Mouse (Mus musculus): ENCODE measurements at regions not wholly inside any gene's neighbourhood (a gene's known extent, or its start where the extent isn't known, plus 50 kb on each side); places are given as distances from the start of the nearest gene placed in this dataset.
"Not testable (repeated sequence)": the region's sequence is repeated elsewhere in the genome, so short reads cannot be mapped to it uniquely, and the experiment has no call there.

DNA sequence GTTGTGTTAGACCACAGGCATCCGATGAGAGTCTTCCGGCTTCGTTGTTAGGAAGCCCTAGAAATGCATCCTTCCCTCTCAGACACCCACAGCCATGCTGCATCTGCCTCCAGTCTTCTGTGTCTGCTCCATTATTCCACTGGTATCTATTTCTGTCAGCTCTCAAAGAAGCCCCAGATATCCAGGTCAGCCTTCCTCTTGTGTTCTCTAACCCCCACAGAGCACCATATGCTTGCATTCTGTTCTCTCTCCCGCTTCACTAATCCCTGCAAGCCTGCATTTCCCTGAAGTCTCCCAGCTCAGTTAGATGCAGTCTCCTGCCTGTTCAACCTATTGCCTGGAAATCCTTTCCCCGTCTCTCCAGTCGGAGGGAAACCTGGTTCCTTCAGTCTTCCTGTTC is 53.6 kb upstream of the Wdfy3 start:
- Histone ChIP-seq H3K27ac (ENCODE audit: low read length) (no peak overlapping the region), H3K9ac (replicated peaks; ENCODE audit: low read length) (no peak overlapping the region), H3K27me3 (ENCODE audit: insufficient read depth, low read length) (no peaks in the 10 kb centered on the region), H3K4me2 (replicated peaks; ENCODE audit: low read depth, low read length) (no peak overlapping the region), H3K9me3 (ENCODE audit: low read length) (no peaks in the 10 kb centered on the region), H3K4me1 (ENCODE audit: insufficient read depth, low read length) (no peaks in the 10 kb centered on the region), H3K4me3 (ENCODE audit: low read length) (no peak overlapping the region), H3K36me3 (ENCODE audit: insufficient read depth, low read length) (no peaks in the 10 kb centered on the region)
- ATAC-seq (ENCODE audit: low FRiP score, low TSS enrichment): no peak
- WGBS: 81% methylated on average over 6 of the region's 6 CpGs

DNA sequence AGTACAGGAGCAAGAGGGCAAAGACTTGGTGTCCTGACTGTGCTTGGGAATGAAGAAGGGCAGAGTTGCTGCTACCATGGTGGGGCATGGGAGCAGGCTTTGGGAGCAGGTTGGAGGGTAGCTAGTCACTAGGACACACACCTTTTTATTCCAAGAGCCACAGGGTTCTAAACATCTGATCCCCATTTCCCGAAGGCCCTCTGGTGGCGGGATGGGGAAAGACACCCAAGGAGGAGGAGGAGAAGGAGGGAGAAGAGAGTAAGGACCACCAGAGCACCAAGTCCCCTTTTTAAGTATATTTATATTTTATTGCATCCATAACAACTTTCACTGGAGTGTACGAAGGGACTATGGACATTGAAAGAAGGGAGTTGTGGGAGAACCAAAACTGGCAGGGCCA is 57.0 kb upstream of the Wdfy3 start:
- Histone ChIP-seq H3K36me3 (ENCODE audit: insufficient read depth, low read length) (no peaks in the 10 kb centered on the region), H3K9ac (replicated peaks; ENCODE audit: low read length) (no peak overlapping the region), H3K27me3 (ENCODE audit: insufficient read depth, low read length) (no peaks in the 10 kb centered on the region), H3K4me1 (ENCODE audit: insufficient read depth, low read length) (no peaks in the 10 kb centered on the region), H3K27ac (ENCODE audit: low read length) (no peak overlapping the region), H3K4me2 (replicated peaks; ENCODE audit: low read depth, low read length) (no peak overlapping the region), H3K4me3 (ENCODE audit: low read length) (no peak overlapping the region), H3K9me3 (ENCODE audit: low read length) (no peaks in the 10 kb centered on the region)
- 15% methylated on average over 3 of the region's 3 CpGs for WGBS
- ATAC-seq (ENCODE audit: low FRiP score, low TSS enrichment): no peak

DNA sequence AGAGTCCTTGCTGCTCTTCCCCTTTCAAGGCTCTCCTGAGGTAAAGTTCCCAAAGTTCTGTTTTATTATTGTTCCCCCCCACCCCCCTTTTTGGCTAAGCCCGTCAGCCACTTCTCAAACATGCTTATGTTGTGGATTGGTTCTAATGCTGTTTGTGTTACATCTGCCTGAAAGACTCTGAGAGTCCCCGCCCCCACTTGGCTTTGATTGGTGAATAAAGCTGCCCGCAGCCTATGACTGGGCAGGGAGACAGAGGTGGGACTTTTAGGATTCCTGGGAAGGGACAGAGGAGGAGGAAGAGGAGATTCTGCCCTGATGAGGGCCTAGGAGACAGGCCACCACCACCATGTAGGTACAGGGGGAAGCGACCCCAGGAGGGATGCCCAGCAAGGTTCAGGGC is 78.3 kb upstream of the Wdfy3 start:
- WGBS: 82% methylated on average over 4 of the region's 4 CpGs
- Histone ChIP-seq H3K4me2 (replicated peaks; ENCODE audit: low read depth, low read length) (no peak overlapping the region), H3K27ac (ENCODE audit: low read length) (no peak overlapping the region), H3K4me3 (ENCODE audit: low read length) (no peak overlapping the region), H3K4me1 (ENCODE audit: insufficient read depth, low read length) (no peaks in the 10 kb centered on the region), H3K27me3 (ENCODE audit: insufficient read depth, low read length) (no peaks in the 10 kb centered on the region), H3K9ac (replicated peaks; ENCODE audit: low read length) (no peak overlapping the region), H3K9me3 (ENCODE audit: low read length) (no peaks in the 10 kb centered on the region), H3K36me3 (ENCODE audit: insufficient read depth, low read length) (no peaks in the 10 kb centered on the region)
- no peak for ATAC-seq (ENCODE audit: low FRiP score, low TSS enrichment)

DNA sequence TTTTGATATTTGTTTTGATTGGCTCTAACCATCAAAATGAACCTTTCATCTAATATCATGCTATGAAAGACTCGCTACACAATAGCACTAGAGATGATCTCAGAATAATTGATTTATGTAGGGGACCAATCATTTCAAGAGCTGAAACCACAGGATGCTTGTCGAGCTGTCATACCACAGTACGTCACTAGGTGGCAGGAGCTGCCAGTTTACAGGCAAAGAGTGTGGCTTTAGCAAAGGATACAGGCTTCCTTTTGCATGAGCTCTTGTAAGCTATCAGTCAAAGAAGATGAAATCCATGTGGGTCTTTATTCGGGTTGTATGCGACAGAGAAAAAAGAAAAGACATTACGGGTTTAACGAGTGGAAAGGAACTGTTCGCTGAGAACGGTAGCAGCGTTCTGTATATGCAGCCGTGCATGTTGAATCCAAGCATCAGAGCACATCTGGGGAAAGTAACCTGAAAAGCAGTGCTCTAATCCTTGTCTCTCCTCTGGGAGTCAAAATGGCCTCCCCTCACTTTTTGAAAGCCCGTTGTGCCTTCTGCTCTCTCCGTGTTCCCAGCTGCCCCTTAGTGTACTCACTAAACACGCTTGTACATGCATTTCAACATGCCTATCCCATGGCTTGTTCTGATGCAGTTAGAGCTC is 79.9 kb upstream of the Wdfy3 start:
- no peak overlapping the region for H3K9ac ChIP-seq (replicated peaks; ENCODE audit: low read length)
- 44% methylated on average over 14 of the region's 14 CpGs for WGBS
- peak; percentile 35; the same call in 1 of the 2 replicates for ATAC-seq (ENCODE audit: low FRiP score, low TSS enrichment)
- H3K27me3 ChIP-seq (ENCODE audit: insufficient read depth, low read length): no peaks in the 10 kb centered on the region
- no peak overlapping the region for H3K27ac ChIP-seq (ENCODE audit: low read length)
- no peaks in the 10 kb centered on the region for H3K9me3 ChIP-seq (ENCODE audit: low read length)
- no peak overlapping the region for H3K4me3 ChIP-seq (ENCODE audit: low read length)
- no peaks in the 10 kb centered on the region for H3K36me3 ChIP-seq (ENCODE audit: insufficient read depth, low read length)
- no peaks in the 10 kb centered on the region for H3K4me1 ChIP-seq (ENCODE audit: insufficient read depth, low read length)
- no peak overlapping the region for H3K4me2 ChIP-seq (replicated peaks; ENCODE audit: low read depth, low read length)

DNA sequence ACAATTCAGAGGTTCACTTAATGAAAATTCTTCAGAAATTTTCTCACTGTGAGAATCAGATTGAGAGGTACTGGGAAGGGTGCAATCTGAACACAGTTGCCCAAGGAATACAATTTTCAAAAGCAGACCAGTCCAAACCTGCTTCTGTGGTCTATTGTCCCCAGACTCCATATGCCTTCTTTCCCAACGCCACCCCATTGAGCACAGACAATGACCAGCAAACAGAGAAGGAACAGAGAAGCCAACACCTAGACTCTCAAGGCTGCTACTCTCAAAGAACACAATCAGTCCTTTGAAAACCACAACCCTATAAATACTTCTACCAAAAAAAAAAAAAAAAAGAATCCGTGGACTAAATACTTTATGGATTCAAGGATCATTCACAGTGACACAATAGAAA is 89.9 kb upstream of the Wdfy3 start:
- Histone ChIP-seq H3K36me3 (ENCODE audit: insufficient read depth, low read length) (no peaks in the 10 kb centered on the region), H3K27ac (ENCODE audit: low read length) (no peak overlapping the region), H3K4me3 (ENCODE audit: low read length) (no peak overlapping the region), H3K9ac (replicated peaks; ENCODE audit: low read length) (no peak overlapping the region), H3K9me3 (ENCODE audit: low read length) (no peaks in the 10 kb centered on the region), H3K4me2 (replicated peaks; ENCODE audit: low read depth, low read length) (no peak overlapping the region), H3K4me1 (ENCODE audit: insufficient read depth, low read length) (no peaks in the 10 kb centered on the region), H3K27me3 (ENCODE audit: insufficient read depth, low read length) (no peaks in the 10 kb centered on the region)
- WGBS: 63% methylated on average over 2 of the region's 2 CpGs
- ATAC-seq (ENCODE audit: low FRiP score, low TSS enrichment): no peak

DNA sequence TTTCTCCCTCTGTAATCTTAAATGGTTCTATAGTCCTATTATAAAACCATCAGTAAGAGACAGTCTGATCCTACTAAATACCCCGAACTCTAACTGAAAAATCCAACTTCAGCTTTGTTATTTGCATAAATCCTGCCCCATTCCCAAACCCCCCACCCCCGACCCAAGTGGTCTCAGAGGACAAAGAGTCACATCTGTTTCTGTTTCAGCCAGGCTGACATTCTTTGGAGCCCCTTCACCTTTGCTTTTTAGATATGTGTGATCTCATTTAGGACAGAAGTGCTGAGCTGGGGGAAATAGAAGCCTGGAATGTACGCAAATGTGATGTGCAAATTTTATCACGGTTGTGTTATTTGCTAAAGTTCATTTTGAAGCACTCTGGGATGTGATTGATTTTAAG is 98.3 kb upstream of the Wdfy3 start:
- Histone ChIP-seq H3K27ac (ENCODE audit: low read length) (no peak overlapping the region), H3K4me1 (ENCODE audit: insufficient read depth, low read length) (no peaks in the 10 kb centered on the region), H3K4me3 (ENCODE audit: low read length) (no peak overlapping the region), H3K36me3 (ENCODE audit: insufficient read depth, low read length) (no peaks in the 10 kb centered on the region), H3K4me2 (replicated peaks; ENCODE audit: low read depth, low read length) (no peak overlapping the region), H3K9me3 (ENCODE audit: low read length) (no peaks in the 10 kb centered on the region), H3K27me3 (ENCODE audit: insufficient read depth, low read length) (no peaks in the 10 kb centered on the region), H3K9ac (replicated peaks; ENCODE audit: low read length) (no peak overlapping the region)
- 49% methylated on average over 4 of the region's 4 CpGs for WGBS
- ATAC-seq (ENCODE audit: low FRiP score, low TSS enrichment): no peak

DNA sequence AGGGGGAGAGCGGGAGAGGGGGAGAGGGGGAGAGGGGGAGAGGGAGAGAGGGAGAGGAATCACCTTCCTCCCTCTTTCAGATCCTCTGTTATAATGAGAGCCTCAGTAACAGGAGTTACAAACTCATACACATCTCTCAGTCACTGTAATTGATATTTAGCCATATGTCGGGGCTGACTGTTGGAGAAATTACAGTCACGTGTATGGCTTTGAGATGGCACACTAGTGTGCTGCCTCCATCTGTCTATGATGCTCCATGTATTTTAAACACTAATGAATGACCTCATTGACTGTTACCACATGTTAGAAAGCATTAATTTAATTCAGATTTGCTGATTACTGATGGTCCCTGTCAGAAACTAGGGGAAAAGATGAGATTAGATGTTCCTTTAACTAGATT is 102.1 kb upstream of the Wdfy3 start:
- H3K9me3 ChIP-seq (ENCODE audit: low read length): no peaks in the 10 kb centered on the region
- no peak overlapping the region for H3K9ac ChIP-seq (replicated peaks; ENCODE audit: low read length)

DNA sequence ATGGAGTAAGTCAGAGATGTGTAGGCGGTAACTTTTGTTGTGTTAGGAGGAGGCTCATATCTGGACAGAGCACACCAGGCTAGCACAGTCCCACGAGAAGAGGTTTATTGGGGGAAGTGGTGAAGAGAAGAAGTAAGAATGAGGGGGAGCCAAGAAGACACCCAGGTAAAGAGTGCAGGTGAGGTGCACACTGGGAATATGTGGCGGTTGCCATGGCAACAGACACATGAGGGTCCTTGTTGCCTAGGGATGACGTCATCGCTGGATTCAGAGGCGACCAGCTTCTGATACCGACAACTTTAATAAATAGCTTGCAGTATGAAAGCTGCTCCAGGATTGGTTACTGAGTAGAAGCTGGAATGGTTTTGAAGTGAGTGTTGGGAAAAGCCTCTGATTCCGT is 110.5 kb upstream of the Wdfy3 start:
- H3K27ac ChIP-seq (ENCODE audit: low read length): no peak overlapping the region
- H3K36me3 ChIP-seq (ENCODE audit: insufficient read depth, low read length): no peaks in the 10 kb centered on the region
- ATAC-seq (ENCODE audit: low FRiP score, low TSS enrichment): no peak
- no peaks in the 10 kb centered on the region for H3K4me1 ChIP-seq (ENCODE audit: insufficient read depth, low read length)
- no peaks in the 10 kb centered on the region for H3K27me3 ChIP-seq (ENCODE audit: insufficient read depth, low read length)
- H3K9me3 ChIP-seq (ENCODE audit: low read length): no peaks in the 10 kb centered on the region
- H3K4me2 ChIP-seq (replicated peaks; ENCODE audit: low read depth, low read length): no peak overlapping the region
- 87% methylated on average over 8 of the region's 8 CpGs for WGBS
- no peak overlapping the region for H3K9ac ChIP-seq (replicated peaks; ENCODE audit: low read length)
- no peak overlapping the region for H3K4me3 ChIP-seq (ENCODE audit: low read length)

More for the DNA sequence above, 102.1 kb upstream of the Wdfy3 start:
- no peak for ATAC-seq (ENCODE audit: low FRiP score, low TSS enrichment)
- Histone ChIP-seq H3K4me2 (replicated peaks; ENCODE audit: low read depth, low read length) (no peak overlapping the region), H3K27me3 (ENCODE audit: insufficient read depth, low read length) (no peaks in the 10 kb centered on the region), H3K4me3 (ENCODE audit: low read length) (no peak overlapping the region), H3K4me1 (ENCODE audit: insufficient read depth, low read length) (no peaks in the 10 kb centered on the region), H3K27ac (ENCODE audit: low read length) (no peak overlapping the region), H3K36me3 (ENCODE audit: insufficient read depth, low read length) (no peaks in the 10 kb centered on the region)
- WGBS: 81% methylated on average over 2 of the region's 3 CpGs

DNA sequence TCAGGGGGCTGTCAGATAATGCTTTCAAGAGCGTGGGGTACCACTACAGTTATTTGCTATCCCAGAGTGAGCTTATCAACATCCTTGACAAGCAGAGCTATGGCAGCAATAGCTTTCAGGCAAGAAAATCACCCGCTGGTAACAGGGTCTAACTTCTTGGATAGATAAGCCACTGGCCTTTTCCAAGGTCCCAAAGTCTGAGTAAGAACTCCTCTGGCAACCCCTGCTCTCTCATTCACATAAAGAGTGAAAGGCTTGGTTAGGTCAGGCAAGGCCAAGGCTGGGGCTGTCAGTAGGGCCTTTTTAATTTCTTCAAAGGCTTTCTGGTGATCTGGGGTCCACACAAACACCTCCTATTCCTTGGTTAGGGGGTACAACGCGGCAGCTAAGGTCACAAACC is 119.2 kb upstream of the Wdfy3 start:
- not testable (repeated sequence) for ATAC-seq (ENCODE audit: low FRiP score, low TSS enrichment); H3K9me3 ChIP-seq (ENCODE audit: low read length)
- WGBS: 89% methylated on average over 4 of the region's 4 CpGs

DNA sequence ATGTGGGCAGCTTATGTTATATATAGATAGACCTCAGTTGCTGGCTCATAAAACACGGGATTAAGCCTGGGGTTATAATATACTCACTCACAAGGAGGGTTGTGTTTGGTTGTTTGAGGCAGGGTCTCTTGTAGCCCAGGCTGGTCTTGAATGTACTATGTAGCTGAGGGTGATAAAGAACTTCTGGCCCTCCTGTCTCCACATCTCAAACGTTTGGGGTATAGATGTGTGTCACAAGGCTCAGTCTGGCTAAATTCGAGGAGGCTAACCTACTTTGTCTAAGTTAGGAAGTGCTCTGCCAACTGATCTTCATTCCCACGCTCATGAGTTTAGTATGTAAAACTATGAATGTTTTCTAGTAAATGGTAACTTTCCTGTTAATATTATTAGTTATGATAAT is 136.7 kb upstream of the Wdfy3 start:
- no peaks in the 10 kb centered on the region for H3K36me3 ChIP-seq (ENCODE audit: insufficient read depth, low read length)
- no peak for ATAC-seq (ENCODE audit: low FRiP score, low TSS enrichment)
- no peak overlapping the region for H3K9ac ChIP-seq (replicated peaks; ENCODE audit: low read length)

More for the DNA sequence above, 119.2 kb upstream of the Wdfy3 start:
- H3K9ac ChIP-seq (replicated peaks; ENCODE audit: low read length); H3K27ac ChIP-seq (ENCODE audit: low read length); H3K27me3 ChIP-seq (ENCODE audit: insufficient read depth, low read length); H3K36me3 ChIP-seq (ENCODE audit: insufficient read depth, low read length); H3K4me1 ChIP-seq (ENCODE audit: insufficient read depth, low read length); H3K4me3 ChIP-seq (ENCODE audit: low read length); H3K4me2 ChIP-seq (replicated peaks; ENCODE audit: low read depth, low read length): not testable (repeated sequence)

More for the DNA sequence above, 136.7 kb upstream of the Wdfy3 start:
- Histone ChIP-seq H3K4me2 (replicated peaks; ENCODE audit: low read depth, low read length) (no peak overlapping the region), H3K27ac (ENCODE audit: low read length) (no peak overlapping the region), H3K4me1 (ENCODE audit: insufficient read depth, low read length) (no peaks in the 10 kb centered on the region), H3K4me3 (ENCODE audit: low read length) (no peak overlapping the region), H3K9me3 (ENCODE audit: low read length) (no peaks in the 10 kb centered on the region), H3K27me3 (ENCODE audit: insufficient read depth, low read length) (no peaks in the 10 kb centered on the region)
- 45% methylated on average over 4 of the region's 4 CpGs for WGBS
